Mouse (Mus musculus) liver, postnatal 0 days (tissue): ENCODE results near the gene Oip5. TPM values are rescaled to one million over a fixed set of nuclear protein-coding genes. Genes with fewer than 3 reads are reported as not detected.
"Not testable (repeated sequence)": the region's sequence is repeated elsewhere in the genome, so short reads cannot be mapped to it uniquely, and the experiment has no call there.

ENCODE experiments used
- ATAC-seq: fragments of 200-750 bp; cut with Nextera tagmentation; 2 replicates; pipeline ENCODE4 v1.8.0; 2017; ENCODE audit warnings: mild to moderate bottlenecking, moderate library complexity
- DNase-seq: peaks from one replicate; pipeline ENCODE4 v3.0.0-alpha.2; 2016
- H3K27ac ChIP-seq: fragments of 300-500 bp; sonication (generic); 2 replicates; pipeline ENCODE4 v1.5.1; 2014; ENCODE audit warnings: antibody characterized with exemption, moderate library complexity, mild to moderate bottlenecking, low read depth
- H3K27me3 ChIP-seq: fragments of 300-500 bp; sonication (generic); 2 replicates; pipeline ENCODE4 v1.6.1; 2014; ENCODE audit warnings: low read length, control low read depth, mixed read lengths; ENCODE audit not compliant: insufficient read depth
- H3K36me3 ChIP-seq: fragments of 300-500 bp; sonication (generic); replicated peaks from 2 replicates; pipeline ENCODE4 v1.6.1; 2014; ENCODE audit warnings: mild to moderate bottlenecking, control low read depth, low read length, moderate library complexity, mixed read lengths; ENCODE audit not compliant: insufficient read depth
- H3K4me1 ChIP-seq: fragments of 300-500 bp; sonication (generic); 2 replicates; pipeline ENCODE4 v1.6.1; 2014; ENCODE audit warnings: antibody characterized with exemption, mild to moderate bottlenecking, control low read depth; ENCODE audit not compliant: insufficient read depth
- H3K4me2 ChIP-seq: fragments of 300-500 bp; sonication (generic); 2 replicates; pipeline ENCODE4 v1.6.1; 2014; ENCODE audit warnings: low read depth, mild to moderate bottlenecking, low read length, moderate library complexity, mixed read lengths
- H3K4me3 ChIP-seq: fragments of 300-500 bp; sonication (generic); 2 replicates; pipeline ENCODE4 v1.5.1; 2014; ENCODE audit warnings: low read depth, low read length
- H3K9ac ChIP-seq: fragments of 300-500 bp; sonication (generic); replicated peaks from 2 replicates; pipeline ENCODE4 v1.6.1; 2014; ENCODE audit warnings: mild to moderate bottlenecking, moderate library complexity
- H3K9me3 ChIP-seq: fragments of 300-500 bp; sonication (generic); 2 replicates; pipeline ENCODE4 v1.6.1; 2016; ENCODE audit warnings: mild to moderate bottlenecking, control low read depth, low read length, mixed read lengths
- CTCF ChIP-seq: sonication (generic); IDR thresholded peaks from 2 replicates; pipeline ENCODE4 v1.5.1; 2016; ENCODE audit warnings: antibody characterized with exemption, low read depth
- EP300 ChIP-seq: IDR thresholded peaks from 2 replicates; pipeline ENCODE4 v1.6.1; 2016; ENCODE audit warnings: antibody characterized with exemption, low read depth, mild to moderate bottlenecking
- WGBS: fragments of 180-500 bp; shearing (Covaris S2); extraction: QIAGEN DNeasy Blood & Tissue Kit; methylation state at CpG from one replicate; pipeline ENCODE4 v1.1.7; 2014; ENCODE audit not compliant: insufficient replicate concordance; 5-methylcytosine and 5-hydroxymethylcytosine counted together
- polyA plus RNA-seq: library from polyadenylated mRNA; unstranded; fragments of >200 nt; fragmentation: Nextera tagmentation; extraction: Ambion mirVana; gene quantifications from 2 replicates; pipeline ENCODE4 v1.2.1, GENCODE M21; 2015

The Oip5 gene
- polyA plus RNA-seq, 1 experiment from 2014 or later = 16.5 TPM

GRCm38 (mm10) chr2:119636781-119637180 lies 18.5 kb upstream of the Oip5 start:
- Histone ChIP-seq H3K27ac (no peak overlapping the region), H3K36me3 (peaks cover 82% of the 10 kb centered on the region), H3K27me3 (no peaks in the 10 kb centered on the region), H3K4me2 (no peak overlapping the region), H3K9me3 (no peaks in the 10 kb centered on the region), H3K4me1 (no peaks in the 10 kb centered on the region), H3K9ac (no peak overlapping the region), H3K4me3 (no peak overlapping the region)
- DNase-seq = no peak
- no peak for ATAC-seq
- TF ChIP-seq CTCF = peak; percentile 16; the same call in 1 of the 2 replicates
- TF ChIP-seq EP300 = no peak
- 90% methylated on average over 1 of the region's 1 CpGs for WGBS

DNA sequence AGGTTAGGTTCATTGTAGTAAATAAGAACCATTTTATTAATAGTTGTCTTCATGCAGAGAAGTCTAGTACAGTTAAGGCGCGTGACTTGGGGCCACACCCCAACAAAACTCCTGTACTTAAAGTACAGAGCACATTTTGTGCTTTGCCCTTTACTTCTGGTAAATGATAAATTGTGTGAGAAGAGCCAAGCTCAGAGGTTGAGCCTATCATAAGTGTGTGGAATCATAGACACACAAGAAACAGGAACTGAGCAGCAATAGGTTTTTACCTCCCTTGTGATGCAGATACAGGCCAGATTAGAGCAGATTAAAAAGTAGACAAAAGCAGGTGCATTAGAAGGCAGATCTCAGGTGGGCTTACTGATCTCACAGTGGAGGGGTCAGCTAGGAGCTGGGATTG lies 3.0 kb upstream of the Oip5 start:
- peaks cover 30% of the 10 kb centered on the region for H3K36me3 ChIP-seq
- TF ChIP-seq EP300 = no peak
- TF ChIP-seq CTCF = no peak
- ATAC-seq (no peak), DNase-seq (no peak)
- H3K4me3 ChIP-seq = peak overlapping the region; percentile 78
- 0 out of 2 replicates have a peak, but pooled peaks cover 4% of the 10 kb centered on the region for H3K4me1 ChIP-seq
- 78% methylated on average over 2 of the region's 2 CpGs for WGBS
- no peaks in the 10 kb centered on the region for H3K9me3 ChIP-seq
- H3K9ac ChIP-seq = peak overlapping the region; percentile 37; the same call in 1 of the 2 replicates
- H3K27me3 ChIP-seq = no peaks in the 10 kb centered on the region
- H3K27ac ChIP-seq = no peak overlapping the region
- H3K4me2 ChIP-seq = peak overlapping the region; percentile 75

DNA sequence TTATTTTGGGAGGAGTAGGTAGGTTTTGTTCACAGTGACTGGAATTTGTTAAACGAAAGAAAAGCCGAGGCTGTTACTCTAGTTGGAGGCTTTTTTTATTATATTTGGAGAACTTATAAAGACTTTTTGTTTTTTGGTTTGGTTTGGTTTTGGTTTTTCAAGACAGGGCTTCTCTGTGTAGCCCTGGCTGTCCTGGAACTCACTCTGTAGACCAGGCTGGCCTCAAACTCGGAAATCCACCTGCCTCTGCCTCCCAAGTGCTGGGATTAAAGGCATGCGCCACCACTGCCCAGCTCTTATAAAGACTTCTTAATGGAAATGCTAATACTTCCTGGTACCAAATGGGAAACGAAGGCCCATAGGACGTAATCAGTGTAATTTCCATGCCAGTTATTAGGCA lies 733 bp upstream of the Oip5 start:
- H3K27ac ChIP-seq = peak overlapping the region; percentile 61
- DNase-seq = not testable (repeated sequence)

GRCm38 (mm10) chr2:119617841-119618198 lies 449 bp downstream of the Oip5 start:
- H3K9ac ChIP-seq = peak overlapping the region; percentile 85
- WGBS = under 1% methylated on average over 13 of the region's 13 CpGs
- peak overlapping the region; percentile 78 for H3K4me3 ChIP-seq
- H3K27me3 ChIP-seq = no peaks in the 10 kb centered on the region
- H3K4me2 ChIP-seq = peak overlapping the region; percentile 75
- TF ChIP-seq EP300 (no peak), CTCF (no peak)
- no peak for DNase-seq
- peak overlapping the region; percentile 89 for H3K27ac ChIP-seq
- H3K4me1 ChIP-seq = 0 out of 2 replicates have a peak, but pooled peaks cover 4% of the 10 kb centered on the region
- H3K9me3 ChIP-seq = no peaks in the 10 kb centered on the region
- ATAC-seq = peak; percentile 60
- H3K36me3 ChIP-seq = peaks cover 8% of the 10 kb centered on the region; the same call in 1 of the 2 replicates

More for the DNA sequence above, 733 bp upstream of the Oip5 start:
- H3K9ac ChIP-seq = peak overlapping the region; percentile 79
- peak overlapping the region; percentile 75 for H3K4me2 ChIP-seq
- ATAC-seq, H3K27me3 ChIP-seq, H3K4me1 ChIP-seq, H3K9me3 ChIP-seq: not testable (repeated sequence)
- H3K4me3 ChIP-seq = peak overlapping the region; percentile 78
- WGBS = 5% methylated on average over 6 of the region's 6 CpGs
- H3K36me3 ChIP-seq = peaks cover 12% of the 10 kb centered on the region

GRCm38 (mm10) chr2:119607023-119607422 lies 11.2 kb downstream of the Oip5 start:
- TF ChIP-seq CTCF = peak; percentile 85
- peak; percentile 83 for TF ChIP-seq EP300
- ATAC-seq (peak; percentile 60), DNase-seq (no peak)
- H3K4me1 ChIP-seq = peaks cover 19% of the 10 kb centered on the region
- H3K27ac ChIP-seq = peak overlapping the region; percentile 81; the same call in 1 of the 2 replicates
- H3K9ac ChIP-seq = no peak overlapping the region
- 57% methylated on average over 4 of the region's 4 CpGs for WGBS
- no peak overlapping the region for H3K4me3 ChIP-seq
- peak overlapping the region; percentile 33; the same call in 1 of the 2 replicates for H3K4me2 ChIP-seq
- H3K36me3 ChIP-seq = peaks cover 63% of the 10 kb centered on the region
- no peaks in the 10 kb centered on the region for H3K27me3 ChIP-seq
- no peaks in the 10 kb centered on the region for H3K9me3 ChIP-seq

- Histone ChIP-seq H3K4me1 (peaks cover 19% of the 10 kb centered on the region), H3K27ac (peak overlapping the region; percentile 81), H3K4me2 (peak overlapping the region; percentile 43), H3K9ac (no peak overlapping the region), H3K4me3 (no peak overlapping the region), H3K27me3 (no peaks in the 10 kb centered on the region), H3K36me3 (peaks cover 62% of the 10 kb centered on the region), H3K9me3 (no peaks in the 10 kb centered on the region)
- TF ChIP-seq EP300 = peak; percentile 97
- TF ChIP-seq CTCF = no peak
- ATAC-seq = peak; percentile 92
- peak; percentile 54 for DNase-seq
- WGBS = 57% methylated on average over 6 of the region's 6 CpGs
Measured at GRCm38 (mm10) chr2:119605361-119605973, 12.8 kb downstream of the Oip5 start.
